Mouse (Mus musculus) intestine, embryonic 14.5 days (tissue): ENCODE results near the gene Pi4ka. TPM values are rescaled to one million over a fixed set of nuclear protein-coding genes. Genes with fewer than 3 reads are reported as not detected.
"Not testable (repeated sequence)": the region's sequence is repeated elsewhere in the genome, so short reads cannot be mapped to it uniquely, and the experiment has no call there.

Experiments used
- ATAC-seq: fragments of 200-750 bp; cut with Nextera tagmentation; replicated peaks from 2 replicates; pipeline ENCODE4 v1.8.0; 2017; ENCODE audit warnings: low read depth, moderate number of reproducible peaks, moderate TSS enrichment, moderate library complexity; ENCODE audit not compliant: low FRiP score, low TSS enrichment
- DNase-seq: peaks from one replicate; pipeline ENCODE4 v3.0.0-alpha.2; 2018; ENCODE audit warnings: low spot score
- H3K27ac ChIP-seq: fragments of 300-500 bp; sonication (generic); 2 replicates; pipeline ENCODE4 v1.5.1; 2014; ENCODE audit warnings: low read depth, mild to moderate bottlenecking, control low read depth
- H3K27me3 ChIP-seq: fragments of 300-500 bp; sonication (generic); replicated peaks from 2 replicates; pipeline ENCODE4 v1.6.1; 2014; ENCODE audit warnings: low read length, control low read depth; ENCODE audit not compliant: control insufficient read depth, insufficient read depth
- H3K36me3 ChIP-seq: fragments of 300-500 bp; sonication (generic); 2 replicates; pipeline ENCODE4 v1.6.1; 2014; ENCODE audit warnings: low read length, control low read depth; ENCODE audit not compliant: control insufficient read depth, insufficient read depth
- H3K4me1 ChIP-seq: fragments of 300-500 bp; sonication (generic); replicated peaks from 2 replicates; pipeline ENCODE4 v1.6.1; 2014; ENCODE audit warnings: low read length, control low read depth, mixed read lengths; ENCODE audit not compliant: control insufficient read depth, insufficient read depth
- H3K4me2 ChIP-seq: fragments of 300-500 bp; sonication (generic); 2 replicates; pipeline ENCODE4 v1.6.1; 2014; ENCODE audit warnings: low read length
- H3K4me3 ChIP-seq: fragments of 300-500 bp; sonication (generic); 2 replicates; pipeline ENCODE4 v1.5.1; 2014; ENCODE audit warnings: low read depth, low read length, control low read depth, mixed read lengths
- H3K9ac ChIP-seq: fragments of 300-500 bp; sonication (generic); 2 replicates; pipeline ENCODE4 v1.6.1; 2014; ENCODE audit warnings: mild to moderate bottlenecking, low read length
- H3K9me3 ChIP-seq: fragments of 300-500 bp; sonication (generic); 2 replicates; pipeline ENCODE4 v1.6.1; 2016; ENCODE audit warnings: low read length, control low read depth; ENCODE audit not compliant: control insufficient read depth
- WGBS: fragments of 180-500 bp; shearing (Covaris S2); extraction: QIAGEN DNeasy Blood & Tissue Kit; methylation state at CpG from one replicate; pipeline ENCODE4 v1.1.7; 2014; 5-methylcytosine and 5-hydroxymethylcytosine counted together
- polyA plus RNA-seq: library from polyadenylated mRNA; unstranded; fragments of >200 nt; fragmentation: Nextera tagmentation; extraction: Ambion mirVana; gene quantifications from 2 replicates; pipeline ENCODE4 v1.2.1, GENCODE M21; 2014

The Pi4ka gene
- polyA plus RNA-seq, 1 experiment from 2014 or later = 38.0 TPM

DNA sequence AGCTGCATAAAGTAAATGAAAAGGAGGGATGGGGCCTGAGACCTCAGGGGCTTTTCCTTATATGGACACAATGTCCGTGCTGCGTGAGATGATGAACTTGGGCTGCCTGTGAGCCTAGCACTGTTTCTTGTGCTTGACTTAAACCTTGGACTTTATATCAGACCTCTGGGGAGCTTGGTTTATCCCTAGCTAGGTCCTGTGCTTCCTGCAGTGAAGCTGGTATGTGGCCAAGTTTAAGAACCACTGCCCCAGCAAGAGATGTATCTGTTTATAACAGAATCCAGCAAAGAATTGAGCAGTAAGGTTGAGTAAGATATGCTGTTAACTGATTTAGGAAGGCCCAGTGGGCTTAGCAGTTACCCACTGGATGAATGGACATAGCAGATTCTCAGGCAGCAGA is 166.7 kb downstream of the Pi4ka start:
- Histone ChIP-seq H3K4me2 (no peak overlapping the region), H3K36me3 (no peaks in the 10 kb centered on the region), H3K9ac (no peak overlapping the region), H3K27me3 (no peaks in the 10 kb centered on the region), H3K27ac (0 out of 2 replicates have a peak overlapping the region, but pooled peaks have one; percentile 22), H3K4me1 (peaks cover 49% of the 10 kb centered on the region), H3K9me3 (no peaks in the 10 kb centered on the region), H3K4me3 (no peak overlapping the region)
- no peak for DNase-seq
- ATAC-seq = no peak
- WGBS = 51% methylated on average over 2 of the region's 2 CpGs

DNA sequence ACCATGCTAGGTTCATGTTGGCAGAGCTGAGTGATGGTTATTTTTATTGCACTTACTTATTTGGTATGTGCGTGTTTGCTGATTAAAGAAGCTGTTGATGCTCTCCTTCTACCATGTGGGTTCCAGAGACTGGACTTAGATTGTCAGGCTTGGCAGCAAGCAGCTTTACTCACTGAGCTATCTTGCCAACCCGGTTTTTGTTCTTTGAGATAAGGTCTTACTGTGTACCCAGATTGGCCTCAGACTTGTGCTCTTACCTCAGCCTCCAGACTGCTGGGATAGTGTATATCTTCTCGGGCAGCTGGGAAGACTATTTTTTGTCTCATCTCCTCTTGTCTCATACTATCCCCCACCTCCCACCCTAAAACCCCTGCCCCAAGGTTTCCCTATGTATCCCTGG is 168.5 kb downstream of the Pi4ka start:
- Histone ChIP-seq H3K4me1 (peaks cover 48% of the 10 kb centered on the region), H3K4me3 (no peak overlapping the region), H3K9me3 (no peaks in the 10 kb centered on the region), H3K27ac (no peak overlapping the region), H3K27me3 (no peaks in the 10 kb centered on the region), H3K9ac (no peak overlapping the region), H3K4me2 (no peak overlapping the region), H3K36me3 (no peaks in the 10 kb centered on the region)
- no peak for ATAC-seq
- no peak for DNase-seq
- 67% methylated on average over 3 of the region's 3 CpGs for WGBS

DNA sequence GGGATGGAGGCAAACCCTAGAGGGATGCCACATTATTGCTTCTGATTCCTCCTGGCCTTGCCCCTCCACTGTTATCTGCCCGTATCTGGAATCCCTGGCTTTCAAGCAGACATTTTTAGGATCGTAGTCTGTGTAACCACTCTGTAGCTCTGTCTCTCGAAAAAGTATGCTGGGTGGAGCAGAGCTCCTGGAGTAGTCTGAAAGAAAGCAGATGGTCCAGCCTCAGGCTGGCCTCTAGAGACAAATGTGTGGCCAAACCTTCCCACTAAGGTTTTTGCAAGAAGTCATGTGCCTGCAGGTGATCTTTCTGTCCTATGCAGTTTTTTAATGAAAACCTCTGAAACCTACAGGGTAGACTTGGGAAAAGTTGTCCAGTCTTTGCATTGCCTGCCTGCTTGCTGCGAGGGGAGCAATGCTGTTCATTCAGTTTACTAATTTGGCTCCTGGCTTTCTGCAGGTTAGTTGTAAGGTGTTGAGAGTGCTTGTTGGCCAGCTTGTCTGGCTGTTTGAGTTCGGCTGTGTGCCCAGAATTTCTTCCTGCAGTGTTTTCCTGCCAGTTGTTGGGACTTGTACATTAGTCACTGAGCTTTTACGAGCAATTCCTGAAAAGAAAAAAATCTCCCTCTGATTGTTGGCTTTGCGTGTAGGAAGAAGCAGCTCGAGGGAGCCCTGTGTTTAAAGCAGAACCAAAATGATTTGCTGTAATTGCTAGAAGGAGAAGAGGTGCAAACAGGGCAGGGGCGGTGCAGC is 171.0 kb downstream of the Pi4ka start:
- Histone ChIP-seq H3K4me2 (peak overlapping the region; percentile 76), H3K27ac (peak overlapping the region; percentile 91), H3K9me3 (no peaks in the 10 kb centered on the region), H3K36me3 (no peaks in the 10 kb centered on the region), H3K4me3 (peak overlapping the region; percentile 94), H3K27me3 (no peaks in the 10 kb centered on the region), H3K9ac (peak overlapping the region; percentile 95; the same call in 1 of the 2 replicates), H3K4me1 (peaks cover 45% of the 10 kb centered on the region)
- DNase-seq = no peak
- no peak for ATAC-seq
- 21% methylated on average over 9 of the region's 9 CpGs for WGBS

DNA sequence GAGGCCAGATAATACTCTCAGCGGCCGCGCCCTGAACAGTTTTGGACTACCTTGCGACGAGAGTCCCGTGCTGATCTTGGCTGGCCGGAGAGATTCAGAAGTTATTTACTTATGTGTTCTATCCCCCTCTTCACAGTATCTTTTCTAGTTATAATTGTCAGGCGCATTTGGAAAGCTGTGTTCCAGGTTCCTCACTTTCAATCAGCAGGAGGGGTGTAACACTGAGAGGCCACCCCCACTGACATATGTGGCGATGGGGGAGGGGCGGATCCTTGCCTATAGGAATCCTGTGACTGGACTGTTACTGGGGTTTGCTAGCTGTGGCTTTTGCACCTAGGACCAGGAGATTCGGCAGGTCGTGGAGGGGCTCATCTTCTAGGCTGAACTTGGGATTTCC is 171.6 kb downstream of the Pi4ka start:
- ATAC-seq (no peak), DNase-seq (peak; percentile 77)
- Histone ChIP-seq H3K4me3 (peak overlapping the region; percentile 94), H3K36me3 (no peaks in the 10 kb centered on the region), H3K27me3 (no peaks in the 10 kb centered on the region), H3K9ac (peak overlapping the region; percentile 95), H3K27ac (peak overlapping the region; percentile 91), H3K4me2 (peak overlapping the region; percentile 76), H3K9me3 (no peaks in the 10 kb centered on the region), H3K4me1 (peaks cover 39% of the 10 kb centered on the region)
- under 1% methylated on average over 12 of the region's 12 CpGs for WGBS

DNA sequence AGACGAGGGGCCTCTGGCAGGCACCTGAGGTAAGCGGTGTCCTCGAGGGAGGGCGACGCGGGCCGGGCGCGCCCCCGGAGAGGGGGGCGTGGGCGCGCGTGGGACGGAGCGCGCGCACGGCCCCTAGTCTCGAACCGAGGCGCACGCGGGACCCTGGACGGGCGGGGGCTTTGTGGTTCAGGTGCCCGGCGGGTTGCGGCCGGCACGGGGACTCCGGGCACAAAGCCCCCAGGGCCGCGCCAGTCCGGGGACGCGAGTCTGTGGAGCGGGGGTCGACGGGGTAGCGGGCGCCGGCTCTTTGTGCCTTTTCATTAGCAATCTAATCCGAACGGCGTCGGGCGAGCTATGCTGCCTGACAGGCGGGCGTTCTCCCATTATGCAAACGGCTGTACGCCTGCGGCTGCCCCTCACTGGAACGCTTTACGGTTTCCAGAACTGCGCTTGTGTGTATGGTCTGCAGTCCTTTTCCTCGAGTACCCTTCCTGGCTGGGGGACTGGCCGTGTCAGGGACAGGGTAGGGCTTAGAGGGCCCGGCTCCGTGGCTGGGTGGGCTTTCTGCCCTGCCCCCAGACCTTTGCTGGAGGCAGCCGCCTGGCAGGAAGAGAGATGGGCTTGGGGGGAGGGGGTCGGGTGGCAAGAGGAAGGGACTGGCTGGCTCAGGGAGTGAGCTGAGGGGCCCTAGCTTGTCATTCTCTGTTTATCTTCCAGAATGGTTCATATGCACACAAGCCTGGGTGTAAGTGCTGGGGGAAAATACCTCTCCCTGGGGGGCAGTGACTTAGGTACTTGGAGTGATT is 172.2 kb downstream of the Pi4ka start:
- Histone ChIP-seq H3K4me1 (peaks cover 33% of the 10 kb centered on the region), H3K27ac (peak overlapping the region; percentile 91), H3K27me3 (no peaks in the 10 kb centered on the region), H3K9me3 (no peaks in the 10 kb centered on the region), H3K4me2 (peak overlapping the region; percentile 76), H3K4me3 (peak overlapping the region; percentile 94), H3K9ac (peak overlapping the region; percentile 95), H3K36me3 (no peaks in the 10 kb centered on the region)
- ATAC-seq = no peak; the same call in none of the 2 replicates
- DNase-seq = peak; percentile 88
- WGBS = under 1% methylated on average over 62 of the region's 62 CpGs

DNA sequence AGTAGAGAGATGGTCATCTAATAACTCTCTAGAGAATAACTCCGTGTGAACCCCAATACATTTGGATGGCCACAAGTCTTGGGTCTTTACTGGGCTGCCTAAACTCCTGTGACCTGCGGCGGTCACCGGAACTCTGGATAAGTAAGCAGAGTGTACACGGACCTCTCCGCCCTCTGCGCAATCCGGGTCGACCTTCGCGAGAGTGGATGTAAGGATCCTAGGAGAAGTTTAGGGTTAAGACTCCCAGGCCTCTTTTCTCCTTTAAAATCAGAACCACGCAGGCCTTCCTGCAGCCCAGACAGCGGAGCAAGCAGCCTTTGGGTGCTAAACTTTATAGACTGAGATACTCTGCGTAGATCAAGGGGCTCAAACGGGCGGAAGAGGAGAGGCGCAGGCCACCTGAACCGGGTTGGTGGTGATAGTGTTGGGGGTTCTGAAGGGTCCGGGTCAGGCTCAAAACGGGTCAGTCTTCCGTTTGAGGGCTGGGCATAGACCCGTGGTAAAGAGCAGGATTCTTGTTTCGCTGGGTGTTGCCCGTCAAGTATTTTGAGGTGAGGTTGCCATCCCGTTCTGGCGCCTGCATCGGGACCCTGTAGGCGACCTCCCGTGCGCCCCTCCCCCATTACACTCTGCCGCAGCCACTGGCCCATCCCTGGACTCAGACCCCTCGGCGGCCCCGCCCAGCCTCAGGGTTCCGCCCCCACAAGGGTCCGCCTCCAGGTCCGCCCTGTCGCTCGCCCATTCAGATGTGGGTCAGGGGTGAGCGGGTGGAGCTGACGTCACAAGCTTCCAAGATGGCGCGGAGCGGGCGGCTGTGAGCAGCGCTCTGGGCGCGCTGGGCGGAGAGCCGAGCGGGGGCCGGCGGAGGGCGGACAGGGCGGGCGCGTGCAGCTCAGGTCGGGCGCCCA is 173.1 kb downstream of the Pi4ka start, which contains the start of gene Hic2:
Hic2 (plus strand) TSS at position 779 of the 908 bp plus-strand sequence.
- peak within 1 kb of the TSS; percentile 91 for H3K27ac ChIP-seq
- H3K4me3 ChIP-seq = peak within 1 kb of the TSS; percentile 94
- ATAC-seq (peak; percentile 99), DNase-seq (peak; percentile 95)
- H3K27me3 ChIP-seq = no peaks in the 10 kb centered on the region
- peaks cover 29% of the 10 kb centered on the region for H3K4me1 ChIP-seq
- peak within 1 kb of the TSS; percentile 76 for H3K4me2 ChIP-seq
- H3K36me3 ChIP-seq = no peaks in the 10 kb centered on the region
- H3K9ac ChIP-seq = peak within 1 kb of the TSS; percentile 95
- no peaks in the 10 kb centered on the region for H3K9me3 ChIP-seq
- 3% methylated on average over 59 of the region's 59 CpGs for whole genome bisulfite sequencing

DNA sequence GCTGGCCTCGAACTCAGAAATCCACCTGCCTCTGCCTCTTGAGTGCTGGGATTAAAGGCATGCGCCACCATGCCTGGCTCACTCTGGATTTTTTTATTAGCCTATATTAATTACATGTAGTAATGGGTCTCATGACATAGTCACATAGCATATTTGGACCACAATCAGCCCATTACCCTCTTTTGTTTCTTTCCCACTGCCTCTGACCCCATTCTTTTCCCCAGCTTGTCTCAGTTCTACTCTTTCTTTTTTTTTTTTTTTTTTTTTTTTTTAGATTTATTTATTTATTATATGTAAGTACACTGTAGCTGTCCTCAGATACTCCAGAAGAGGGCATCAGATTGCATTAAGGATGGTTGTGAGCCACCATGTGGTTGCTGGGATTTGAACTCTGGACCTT is 174.6 kb downstream of the Pi4ka start:
- peaks cover 25% of the 10 kb centered on the region for H3K4me1 ChIP-seq
- H3K4me3 ChIP-seq, H3K9ac ChIP-seq, H3K36me3 ChIP-seq, H3K4me2 ChIP-seq, H3K27me3 ChIP-seq, H3K9me3 ChIP-seq, ATAC-seq, DNase-seq, H3K27ac ChIP-seq: not testable (repeated sequence)
- 94% methylated on average over 2 of the region's 2 CpGs for WGBS
